Mouse (Mus musculus) myocyte (in vitro differentiated cells): Measurements from ENCODE around the gene AW549877. TPM values are rescaled to one million over a fixed set of nuclear protein-coding genes. Genes with fewer than 3 reads are reported as not detected.

ENCODE experiments used
- H3K27me3 ChIP-seq: one replicate; pipeline ENCODE4 v1.6.1; 2011; ENCODE audit not compliant: control insufficient read depth, insufficient read depth, insufficient read length
- H3K36me3 ChIP-seq: one replicate; pipeline ENCODE4 v1.6.1; 2011; ENCODE audit not compliant: control insufficient read depth, insufficient read depth
- H3K4me2 ChIP-seq: one replicate; pipeline ENCODE4 v1.6.1; 2011; ENCODE audit warnings: low read depth, control low read depth
- H3K4me3 ChIP-seq: one replicate; pipeline ENCODE4 v1.5.1; 2011; ENCODE audit warnings: mild to moderate bottlenecking, control low read depth, moderate library complexity
- H3K79me2 ChIP-seq: one replicate; pipeline ENCODE4 v1.6.1; 2011; ENCODE audit not compliant: control insufficient read depth, insufficient read depth
- H3ac ChIP-seq: one replicate; pipeline ENCODE4 v1.6.1; 2011; ENCODE audit not compliant: control insufficient read depth, insufficient read length
- CEBPB ChIP-seq: IDR thresholded peaks from 2 replicates; pipeline ENCODE4 v1.6.1; 2011; ENCODE audit warnings: mild to moderate bottlenecking, moderate library complexity; ENCODE audit not compliant: poor library complexity, insufficient read depth, severe bottlenecking
- E2F4 ChIP-seq: IDR thresholded peaks from one replicate; pipeline ENCODE4 v1.6.1; 2011; ENCODE audit warnings: mild to moderate bottlenecking, control low read depth, moderate library complexity; ENCODE audit not compliant: insufficient read depth
- MAX ChIP-seq: IDR thresholded peaks from one replicate; pipeline ENCODE4 v1.6.1; 2011; ENCODE audit warnings: low read depth, mild to moderate bottlenecking, control low read depth
- MYOD1 ChIP-seq, 3 experiments: IDR thresholded peaks; one replicate each; pipeline ENCODE4 v1.6.1; 2011; ENCODE audit warnings: control low read depth in 2 of 3, low read depth in 2 of 3, mild to moderate bottlenecking in 2 of 3, moderate library complexity in 1 of 3; ENCODE audit not compliant: insufficient read length in 2 of 3, control insufficient read depth in 1 of 3
- MYOG ChIP-seq, 3 experiments: IDR thresholded peaks; one replicate each; pipeline ENCODE4 v1.6.1; 2011; ENCODE audit warnings: control low read depth in 2 of 3, low read depth in 2 of 3, mild to moderate bottlenecking in 2 of 3; ENCODE audit not compliant: insufficient read length in 2 of 3, control insufficient read depth in 1 of 3, insufficient read depth in 1 of 3
- POLR2A ChIP-seq: IDR thresholded peaks from one replicate; pipeline ENCODE4 v1.6.1; 2011; ENCODE audit warnings: low read depth, mild to moderate bottlenecking, control low read depth, moderate library complexity; ENCODE audit not compliant: insufficient read length
- POLR2AphosphoS2 ChIP-seq: IDR thresholded peaks from one replicate; pipeline ENCODE4 v1.6.1; 2011; ENCODE audit warnings: low read depth, control low read depth; ENCODE audit not compliant: insufficient read length
- REST ChIP-seq: IDR thresholded peaks from one replicate; pipeline ENCODE4 v1.6.1; 2011; ENCODE audit warnings: mild to moderate bottlenecking, control low read depth, moderate library complexity; ENCODE audit not compliant: insufficient read depth, insufficient read length
- SRF ChIP-seq: IDR thresholded peaks from one replicate; pipeline ENCODE4 v1.6.1; 2011; ENCODE audit warnings: low read depth; ENCODE audit not compliant: control insufficient read depth, insufficient read length
- TCF12 ChIP-seq: IDR thresholded peaks from one replicate; pipeline ENCODE4 v1.6.1; 2011; ENCODE audit warnings: mild to moderate bottlenecking, control low read depth; ENCODE audit not compliant: poor library complexity, insufficient read depth, severe bottlenecking
- TCF3 ChIP-seq: IDR thresholded peaks from one replicate; pipeline ENCODE4 v1.6.1; 2011; ENCODE audit warnings: low read depth, control low read depth; ENCODE audit not compliant: insufficient read length
- USF1 ChIP-seq: IDR thresholded peaks from one replicate; pipeline ENCODE4 v1.6.1; 2011; ENCODE audit warnings: low read depth, mild to moderate bottlenecking, control low read depth, moderate library complexity
- polyA plus RNA-seq: library from polyadenylated mRNA; unstranded; fragments of >200 nt; fragmentation: generic; extraction: Trizol; gene quantifications from one replicate; pipeline ENCODE4 v1.2.1, GENCODE M21; 2012; ENCODE audit warnings: missing spikeins

AW549877 gene
- polyA plus RNA-seq, 1 experiment, result 5.9 TPM

- Histone ChIP-seq H3ac (no peak overlapping the region), H3K36me3 (no peaks in the 10 kb centered on the region), H3K4me3 (no peak overlapping the region), H3K27me3 (peaks cover 7% of the 10 kb centered on the region), H3K79me2 (no peaks in the 10 kb centered on the region), H3K4me2 (no peak overlapping the region)
- TF ChIP-seq SRF (no peak), TCF12 (no peak), MYOG (IDR thresholded peaks at IDR 0.05; ENCODE audit: control insufficient read depth in 1 of 3, insufficient read depth in 1 of 3, insufficient read length in 2 of 3, low read depth in 2 of 3) (no peak), MYOD1 (IDR thresholded peaks at IDR 0.05; ENCODE audit: control insufficient read depth in 1 of 3, insufficient read length in 2 of 3, low read depth in 2 of 3) (no peak), MAX (no peak), E2F4 (no peak), CEBPB (no peak), REST (no peak), TCF3 (no peak), POLR2AphosphoS2 (no peak), USF1 (no peak), POLR2A (no peak)
These were observed 18.3 kb upstream of the AW549877 start for GRCm38 (mm10) chr15:4013873-4014272.

DNA sequence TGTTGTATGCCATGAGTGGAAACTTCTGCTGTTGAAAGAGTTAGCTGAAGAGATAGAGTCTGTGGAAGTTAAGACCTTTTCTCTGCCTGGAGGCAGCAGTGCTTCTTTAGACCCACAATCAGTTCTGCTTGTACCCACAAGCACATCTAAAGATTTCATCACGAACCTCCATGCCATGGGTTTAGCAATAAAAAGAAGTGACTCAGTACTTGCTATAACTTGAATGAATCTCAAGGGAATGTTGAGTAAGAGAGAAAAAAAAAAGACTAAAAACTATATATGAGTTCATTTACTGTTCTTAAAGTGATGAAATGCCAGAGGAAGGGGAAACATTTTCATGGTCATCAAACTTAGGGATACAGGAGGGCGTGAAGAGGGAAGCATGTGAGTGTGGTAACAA lies 5.0 kb upstream of the AW549877 start:
- Histone ChIP-seq H3K4me2 (no peak overlapping the region), H3K79me2 (no peaks in the 10 kb centered on the region), H3K36me3 (no peaks in the 10 kb centered on the region), H3ac (no peak overlapping the region), H3K27me3 (no peaks in the 10 kb centered on the region), H3K4me3 (no peak overlapping the region)
- TF ChIP-seq CEBPB (peak; percentile 63; the same call in 1 of the 2 replicates), MAX (no peak), POLR2AphosphoS2 (no peak), POLR2A (no peak), TCF12 (no peak)

- H3ac ChIP-seq, result no peak overlapping the region
- TF ChIP-seq E2F4 (no peak), POLR2AphosphoS2 (no peak), MYOD1 (IDR thresholded peaks at IDR 0.05; ENCODE audit: control insufficient read depth in 1 of 3, insufficient read length in 2 of 3, low read depth in 2 of 3) (no peak), USF1 (peak; percentile 54), REST (no peak), TCF12 (no peak), SRF (no peak), TCF3 (no peak), MAX (no peak), MYOG (IDR thresholded peaks at IDR 0.05; ENCODE audit: control insufficient read depth in 1 of 3, insufficient read depth in 1 of 3, insufficient read length in 2 of 3, low read depth in 2 of 3) (no peak), POLR2A (no peak), CEBPB (0 out of 2 replicates have a peak, but pooled peaks have one; percentile 58)
These were observed 3.6 kb upstream of the AW549877 start for GRCm38 (mm10) chr15:3999144-3999543.

DNA sequence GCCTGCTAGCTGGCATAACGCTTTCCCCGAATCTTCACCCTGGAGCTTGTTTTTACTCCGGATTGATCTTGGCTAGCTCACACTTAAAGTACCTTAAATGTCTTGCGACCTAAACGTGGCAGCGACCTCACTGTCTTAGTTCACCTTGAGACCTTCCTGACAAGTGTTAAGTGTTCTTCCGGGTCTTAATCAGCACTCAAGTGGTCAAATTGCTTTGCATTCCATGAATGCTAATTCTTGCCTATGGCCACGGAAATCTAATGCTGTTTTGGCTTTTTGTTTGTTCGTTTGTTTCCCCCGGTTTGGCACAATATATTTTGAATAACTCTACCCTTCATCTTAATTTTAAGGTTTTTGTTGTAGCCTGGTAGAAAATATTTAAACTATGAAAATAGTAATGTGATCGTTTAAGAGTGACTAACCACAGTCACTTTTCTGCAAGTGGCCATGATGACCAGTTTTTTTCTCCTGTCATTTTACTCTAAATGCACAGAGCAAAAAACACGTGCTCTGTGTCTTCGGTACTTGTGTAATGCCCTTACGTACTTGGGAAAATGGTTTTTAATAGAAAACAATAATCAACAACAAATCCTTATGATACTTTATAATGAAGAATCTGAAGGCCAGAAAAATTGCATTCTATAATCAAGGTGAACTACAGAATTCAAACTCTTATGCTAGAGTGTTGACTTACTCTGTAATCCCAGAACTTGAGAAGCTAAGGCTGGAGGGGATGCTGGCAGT lies 895 bp upstream of the AW549877 start:
- Histone ChIP-seq H3K4me3 (peak overlapping the region; percentile 46), H3ac (peak overlapping the region; percentile 71), H3K4me2 (peak overlapping the region; percentile 99), H3K36me3 (peaks cover 7% of the 10 kb centered on the region), H3K27me3 (no peaks in the 10 kb centered on the region), H3K79me2 (peaks cover 17% of the 10 kb centered on the region)
- TF ChIP-seq MYOG (IDR thresholded peaks at IDR 0.05; ENCODE audit: control insufficient read depth in 1 of 3, insufficient read depth in 1 of 3, insufficient read length in 2 of 3, low read depth in 2 of 3), result no peak
- TF ChIP-seq E2F4, result no peak
- no peak for TF ChIP-seq MYOD1 (IDR thresholded peaks at IDR 0.05; ENCODE audit: control insufficient read depth in 1 of 3, insufficient read length in 2 of 3, low read depth in 2 of 3)
- no peak for TF ChIP-seq TCF3
- no peak for TF ChIP-seq MAX
- no peak for TF ChIP-seq CEBPB
- TF ChIP-seq SRF, result no peak
- no peak for TF ChIP-seq POLR2AphosphoS2
- TF ChIP-seq USF1, result no peak
- TF ChIP-seq REST, result no peak
- TF ChIP-seq POLR2A, result no peak
- no peak for TF ChIP-seq TCF12

More at GRCm38 (mm10) chr15:3999144-3999543, 3.6 kb upstream of the AW549877 start:
- Histone ChIP-seq H3K4me2 (peak overlapping the region; percentile 2), H3K36me3 (no peaks in the 10 kb centered on the region), H3K4me3 (no peak overlapping the region), H3K79me2 (peaks cover 9% of the 10 kb centered on the region), H3K27me3 (no peaks in the 10 kb centered on the region)

DNA sequence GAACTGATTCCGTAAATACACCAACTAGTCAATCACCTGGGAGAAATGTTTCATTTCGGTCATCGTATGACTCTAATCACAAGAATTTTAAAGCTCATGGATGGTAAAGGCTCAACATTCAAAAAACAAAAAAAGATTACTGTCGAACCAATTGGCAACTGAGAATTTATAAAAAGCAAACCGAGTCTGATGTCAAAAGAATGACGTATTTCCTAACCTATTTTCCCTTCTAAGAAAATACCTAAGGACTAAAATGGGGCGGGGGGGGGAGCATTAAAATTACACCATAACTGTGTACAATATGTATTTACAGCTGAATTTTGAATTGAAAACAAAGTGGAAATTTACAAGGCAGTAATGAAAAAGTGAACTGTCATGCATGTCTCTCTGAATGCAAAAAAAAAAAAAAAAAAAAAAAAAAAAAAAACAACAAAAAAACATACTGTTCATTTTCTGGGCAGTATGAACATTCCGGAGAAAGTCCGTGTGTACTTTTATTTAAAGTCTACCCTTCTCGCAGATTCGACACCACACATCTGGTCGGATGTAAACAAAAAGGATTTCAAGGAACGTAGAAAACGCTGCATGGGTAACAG lies 594 bp downstream of the AW549877 start:
- Histone ChIP-seq H3ac (peak overlapping the region; percentile 71), H3K36me3 (peaks cover 13% of the 10 kb centered on the region), H3K79me2 (peaks cover 17% of the 10 kb centered on the region), H3K27me3 (no peaks in the 10 kb centered on the region), H3K4me3 (peak overlapping the region; percentile 46), H3K4me2 (peak overlapping the region; percentile 62)
- TF ChIP-seq CEBPB (no peak), MYOD1 (IDR thresholded peaks at IDR 0.05; ENCODE audit: control insufficient read depth in 1 of 3, insufficient read length in 2 of 3, low read depth in 2 of 3) (no peak), TCF12 (no peak), E2F4 (no peak), TCF3 (no peak), MAX (no peak), MYOG (IDR thresholded peaks at IDR 0.05; ENCODE audit: control insufficient read depth in 1 of 3, insufficient read depth in 1 of 3, insufficient read length in 2 of 3, low read depth in 2 of 3) (no peak), POLR2AphosphoS2 (no peak), REST (no peak), POLR2A (no peak), SRF (no peak), USF1 (no peak)
